Mouse (Mus musculus) ES-Bruce4 (cell line): ENCODE measurements around the gene Shb.

ENCODE experiments used
- CTCF ChIP-seq: IDR thresholded peaks from one replicate; pipeline ENCODE4 v1.8.1; 2011; ENCODE audit warnings: low read depth, low read length
- EP300 ChIP-seq: IDR thresholded peaks from 2 replicates; pipeline ENCODE4 v1.6.1; 2011; ENCODE audit warnings: low read depth, low read length; ENCODE audit not compliant: insufficient read depth
- POLR2A ChIP-seq: IDR thresholded peaks from one replicate; pipeline ENCODE4 v1.8.1; 2011; ENCODE audit warnings: low read length; ENCODE audit not compliant: insufficient read depth

- TF ChIP-seq CTCF (no peak), POLR2A (no peak), EP300 (no peak)
Observed at GRCm38 (mm10) chr4:45472706-45473105, 59.6 kb downstream of the Shb start.
